Mouse (Mus musculus) right cerebral cortex, postnatal 10 days (tissue): ENCODE results near the gene Bnc2.
A peak's percentile ranks its signal among the peaks of the same experiment; 100 is the strongest.

ENCODE experiments used
- DNase-seq, 2 experiments: peaks; one replicate each; pipeline ENCODE4 v3.0.0; 2021; ENCODE audit warnings: low spot score in 2 of 2

Gene Bnc2

DNA sequence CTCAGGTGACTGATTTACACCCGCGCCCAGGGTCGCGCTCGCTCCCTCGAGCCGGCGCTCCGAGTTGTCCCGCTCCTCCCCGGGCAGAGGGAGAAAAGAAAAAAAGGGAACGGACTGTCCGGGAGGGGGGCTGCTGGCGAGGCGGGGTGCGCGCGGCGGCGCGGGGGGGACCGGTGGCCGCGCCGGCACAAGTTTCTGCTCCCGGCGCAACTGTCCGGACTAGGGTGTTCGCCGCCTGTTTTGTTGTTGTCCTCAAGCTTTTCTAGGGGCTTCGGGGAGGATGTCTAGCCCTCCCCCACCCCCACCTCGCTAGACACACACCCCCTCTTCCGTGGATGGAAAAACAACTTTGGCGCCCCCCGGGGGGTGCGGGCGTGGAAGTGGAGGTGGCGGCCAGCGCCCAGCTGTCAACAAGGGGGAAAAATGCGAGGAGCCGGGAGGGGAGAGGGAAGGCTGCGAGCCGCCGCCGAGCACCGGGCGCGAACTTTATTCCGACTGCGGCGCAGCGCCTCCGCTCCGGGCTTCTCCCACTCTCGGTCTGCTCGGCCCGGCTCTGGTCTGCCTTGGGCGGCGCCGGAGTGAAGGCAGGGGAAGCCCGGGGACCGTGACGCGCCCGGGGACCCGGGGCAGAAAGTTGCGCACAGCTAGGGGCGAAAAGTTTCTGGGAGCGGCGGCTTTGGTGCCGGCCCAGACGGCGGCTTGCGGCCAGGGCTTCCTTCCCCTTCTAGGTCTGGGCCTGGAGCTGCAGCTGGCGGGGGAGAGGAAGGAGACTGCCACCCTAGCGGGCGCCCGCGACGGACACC lies at the start of gene Bnc2:
TSS of gene Bnc2 (minus strand) at position 105 of the 803 bp plus-strand sequence.
- peak; percentile 24 to 37 for DNase-seq

DNA sequence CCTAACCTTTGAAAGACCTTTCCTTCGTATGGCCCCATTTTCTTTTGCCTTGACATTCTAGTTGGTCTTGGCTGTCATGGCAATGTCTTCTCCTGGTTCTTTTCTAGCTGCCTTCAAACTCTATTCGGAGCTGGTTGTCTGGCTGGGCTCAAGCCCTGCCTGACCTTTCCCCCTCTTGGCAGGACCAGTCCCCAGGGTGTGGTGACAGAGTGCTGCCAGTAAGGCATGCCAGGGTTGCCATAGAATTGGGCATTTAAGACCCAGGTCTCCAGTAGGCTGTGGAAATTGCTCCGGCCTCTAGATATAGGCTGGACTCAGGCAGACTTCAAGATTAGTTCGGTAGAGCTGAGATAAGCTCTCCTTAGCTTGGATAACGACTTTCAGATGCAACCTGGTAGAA lies 32.9 kb upstream of the Bnc2 start:
- DNase-seq: no peak

DNA sequence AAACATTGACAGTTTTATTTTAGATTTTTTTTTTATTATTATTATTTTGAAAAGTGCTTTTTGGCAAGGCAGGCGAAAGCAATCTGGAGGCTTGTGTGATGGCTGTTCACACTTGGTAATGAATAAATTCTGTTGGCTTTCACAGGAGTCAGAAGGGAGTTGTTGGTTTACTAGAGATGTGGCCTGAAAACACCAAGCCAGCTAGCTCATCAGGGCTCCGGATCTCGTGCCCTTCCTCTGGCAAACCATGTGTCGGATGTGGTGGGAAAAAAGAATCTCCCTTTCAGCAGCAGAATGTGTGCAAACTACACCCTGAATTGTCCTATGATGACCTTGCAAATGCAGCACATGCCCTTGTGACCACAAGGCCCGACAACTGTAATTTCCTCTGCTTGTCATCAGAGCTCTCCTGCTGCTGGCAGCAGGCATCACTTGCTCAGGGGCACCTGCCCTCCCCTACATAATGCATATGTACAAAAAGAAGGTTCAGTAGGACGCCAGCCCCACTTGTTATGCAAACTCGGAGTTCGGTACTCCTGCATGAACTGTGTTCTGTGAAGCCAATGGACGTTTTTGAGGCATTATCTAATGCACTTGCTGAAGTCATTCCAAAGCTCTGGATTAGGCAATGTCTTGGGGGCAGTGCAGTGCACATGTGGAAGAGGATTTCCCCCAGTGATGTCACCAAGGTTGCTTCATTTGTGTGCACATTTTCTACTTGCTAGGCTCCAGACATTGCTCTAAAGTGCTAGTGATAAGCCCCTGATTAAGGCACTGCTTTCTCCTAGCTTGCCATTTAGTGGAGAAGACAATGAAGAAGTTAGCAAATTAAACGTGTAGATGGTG lies 10.7 kb upstream of the Bnc2 start:
- no peak for DNase-seq

DNA sequence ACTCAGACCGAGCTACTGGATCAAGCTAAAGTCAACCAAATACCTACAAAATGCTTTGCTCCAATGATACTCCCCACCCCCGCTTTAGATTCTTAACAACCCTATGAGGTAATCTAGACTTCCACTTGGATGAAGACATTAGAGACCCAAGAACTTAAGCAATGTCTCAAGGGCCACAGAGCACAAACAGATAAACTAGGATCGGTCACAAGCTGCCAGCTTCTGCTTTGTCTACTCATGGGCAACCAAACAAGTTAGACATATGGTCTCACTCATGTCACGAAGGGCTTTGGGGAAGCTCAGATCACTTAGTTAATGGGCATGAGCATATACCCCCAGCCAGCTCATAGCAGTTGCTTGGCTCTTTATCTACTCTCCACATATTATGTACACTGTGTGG lies 9.9 kb upstream of the Bnc2 start:
- no peak for DNase-seq

DNA sequence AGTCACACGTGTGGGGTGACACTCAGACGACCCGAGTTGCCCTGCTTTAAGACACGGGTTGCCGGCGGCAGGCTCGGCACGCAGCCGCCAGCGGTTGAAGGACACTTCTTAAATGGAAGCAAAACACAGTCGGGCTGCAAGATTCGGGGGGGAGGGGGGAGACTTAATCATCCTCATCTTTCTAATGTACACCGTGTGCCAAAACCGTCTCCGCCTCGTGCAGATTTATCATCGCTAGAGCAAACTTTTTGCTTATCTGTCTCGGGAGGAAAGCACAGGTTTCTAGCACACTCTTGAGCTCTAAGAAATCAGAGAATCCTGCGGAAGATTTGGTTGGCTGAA lies 870 bp upstream of the Bnc2 start:
- no peak for DNase-seq

DNA sequence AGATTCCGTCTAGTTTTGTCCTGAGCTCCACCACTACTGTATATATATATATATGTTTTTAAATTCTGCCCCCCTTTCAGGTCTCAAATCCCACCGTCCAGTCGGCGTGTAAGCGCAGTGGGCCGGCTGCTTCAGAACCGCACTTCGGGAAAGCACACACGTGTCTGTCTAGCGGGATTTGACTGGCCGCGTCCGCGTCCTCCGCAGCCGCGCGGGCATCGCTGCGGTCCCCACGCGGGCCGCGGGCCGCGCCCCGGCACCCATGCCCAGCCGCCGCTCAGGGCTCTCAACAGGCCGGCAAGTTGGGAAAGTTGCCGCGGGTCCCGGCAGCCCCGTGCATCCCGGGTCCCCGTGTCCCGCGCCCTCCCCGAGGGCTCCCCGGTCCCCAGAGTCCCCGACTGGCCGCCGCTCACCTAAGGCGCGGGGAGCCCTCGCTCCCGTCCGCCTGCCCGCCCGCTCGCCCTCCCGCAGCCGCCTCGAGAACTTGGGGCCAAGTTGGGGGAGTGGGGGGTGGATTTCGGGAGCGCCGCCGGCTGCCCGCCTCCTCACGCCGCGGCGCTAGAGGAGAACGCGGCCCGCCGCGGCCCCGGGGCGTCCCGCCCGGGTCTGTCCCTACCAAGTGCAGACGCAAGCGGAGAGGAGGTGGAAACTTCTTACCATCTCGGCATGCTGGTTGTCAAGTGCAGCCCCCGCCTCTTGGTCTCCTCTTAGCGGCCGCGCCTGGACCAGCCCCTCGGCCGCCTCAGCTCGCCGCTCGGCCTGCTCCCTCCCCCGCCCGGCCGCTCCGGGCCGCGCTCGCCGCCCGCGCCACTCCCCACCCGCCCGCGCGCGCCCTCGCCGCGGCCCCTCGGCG lies 531 bp downstream of the Bnc2 start:
- peak; percentile 27 to 29 for DNase-seq

DNA sequence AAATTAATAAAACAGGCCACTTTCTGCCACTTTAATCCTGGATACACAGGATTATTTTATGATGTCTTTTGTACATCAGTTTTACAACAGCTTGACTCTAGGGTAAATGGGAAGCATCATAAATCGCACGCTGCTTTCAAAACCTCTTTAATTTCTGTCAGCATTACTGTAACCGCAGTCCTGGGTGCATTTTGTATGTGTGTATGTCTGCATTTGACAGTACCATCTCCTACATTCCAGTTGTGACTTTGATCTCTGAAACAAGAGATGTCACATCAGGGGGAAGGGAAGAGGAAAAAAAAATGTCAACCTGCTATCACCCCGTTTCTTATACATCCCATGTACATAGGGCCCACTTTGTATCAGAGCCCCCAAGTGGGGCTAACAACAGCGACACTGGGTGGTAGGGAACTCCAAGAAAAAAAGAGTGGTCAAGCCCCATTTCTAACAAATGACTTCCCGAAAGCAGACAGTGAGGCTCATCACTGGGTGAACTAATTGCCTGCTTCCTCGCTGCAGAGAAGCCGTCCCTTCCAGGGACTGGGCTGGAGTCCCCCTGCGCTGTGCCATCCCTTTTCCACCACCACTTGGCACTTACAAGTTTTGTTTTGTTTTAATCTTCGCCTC lies 1.3 kb downstream of the Bnc2 start:
- no peak for DNase-seq

DNA sequence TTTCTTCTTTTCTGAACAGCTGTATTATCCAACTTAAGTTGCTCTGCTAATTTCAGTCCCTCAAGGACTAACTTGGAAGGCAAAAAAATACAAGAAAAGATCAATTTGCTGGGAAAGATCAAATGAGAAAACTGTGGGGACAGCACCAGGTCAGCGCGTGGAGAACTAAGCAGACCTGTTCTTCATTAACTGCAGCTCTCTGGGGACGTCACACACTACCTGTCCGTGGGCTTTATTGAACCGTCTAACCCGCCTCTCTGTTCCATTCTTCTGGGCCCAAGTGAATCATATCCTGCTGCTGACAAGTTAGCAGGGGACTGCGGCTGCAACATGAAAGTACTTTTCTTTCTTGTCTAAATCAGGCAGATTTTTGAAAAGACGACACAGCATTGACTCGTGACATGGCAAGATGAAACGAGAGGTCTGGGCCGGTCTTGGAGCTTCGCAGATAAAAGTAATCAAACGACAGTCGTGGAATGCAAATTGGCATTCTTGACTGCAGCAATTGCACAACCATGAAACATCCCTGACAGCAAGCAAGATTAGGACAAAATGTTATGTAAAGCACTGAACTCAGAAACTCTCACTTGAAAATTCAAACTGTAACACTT lies 2.8 kb downstream of the Bnc2 start:
- no peak for DNase-seq

DNA sequence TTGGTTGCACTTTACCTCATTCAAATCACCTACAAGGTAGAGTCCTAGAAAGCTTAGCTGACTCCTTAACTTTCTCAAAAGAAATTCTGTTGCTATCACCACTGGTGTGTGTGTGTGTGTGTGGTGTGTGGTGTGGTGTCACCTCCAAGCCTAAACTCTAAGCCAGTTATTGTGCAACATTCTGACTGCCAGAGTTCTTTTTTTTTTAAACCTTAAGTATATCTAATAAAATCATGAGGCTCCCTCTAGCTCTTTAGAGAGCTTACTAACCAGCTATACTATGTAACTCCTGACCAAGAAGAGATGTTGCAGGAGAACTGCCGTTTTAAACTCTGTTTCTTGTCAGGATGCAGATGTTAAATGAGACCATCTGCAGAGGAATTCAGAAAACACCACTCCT lies 4.1 kb downstream of the Bnc2 start:
- no peak for DNase-seq

DNA sequence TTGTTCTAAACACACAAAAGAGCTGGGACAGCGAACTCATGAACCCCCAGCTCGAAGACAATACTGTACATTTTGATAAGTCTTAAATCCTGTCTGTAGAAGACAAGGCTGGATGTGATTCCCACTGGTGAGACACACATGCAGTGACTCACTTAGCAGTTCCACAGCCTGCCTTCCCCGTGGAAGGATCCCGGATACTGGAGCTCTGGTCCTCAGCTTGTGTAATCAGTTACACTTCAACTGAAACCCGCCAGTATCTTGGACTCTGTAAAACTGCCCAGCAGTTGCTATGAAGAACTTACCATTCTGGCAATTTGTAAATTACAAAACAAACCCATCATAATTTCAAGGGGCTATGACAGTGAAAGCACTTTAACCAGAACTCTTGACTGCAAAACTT lies 5.4 kb downstream of the Bnc2 start:
- no peak for DNase-seq

DNA sequence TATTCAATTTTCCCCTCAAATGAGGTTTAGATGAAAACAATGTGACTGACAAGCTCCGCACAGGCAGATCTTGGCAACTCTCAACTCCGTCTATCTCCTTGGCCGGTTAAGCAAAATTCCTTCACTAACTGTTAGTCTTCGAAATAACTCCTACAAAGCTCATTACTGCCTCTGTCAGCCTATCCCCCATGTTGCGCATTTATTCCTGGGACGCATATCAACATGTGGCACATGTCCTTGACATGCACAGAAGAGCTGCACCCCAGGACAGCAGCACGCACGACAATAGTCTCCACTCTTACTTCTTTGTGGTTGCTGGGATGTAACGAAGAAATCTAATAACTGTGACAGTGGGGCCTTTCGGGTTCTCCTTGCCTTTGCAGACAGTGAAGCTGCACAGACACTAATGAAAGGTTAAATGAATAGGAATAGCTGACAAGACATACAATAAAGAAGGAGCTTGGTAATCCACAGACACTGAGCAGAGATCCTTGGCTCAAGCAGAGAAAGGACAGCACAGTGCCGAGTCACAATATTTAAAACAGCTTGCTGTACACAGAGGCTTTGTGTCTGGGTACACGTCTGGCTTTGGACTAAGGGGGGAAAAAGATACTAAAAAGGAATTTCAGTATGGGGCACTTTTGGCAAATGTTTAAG lies 6.0 kb downstream of the Bnc2 start:
- no peak for DNase-seq

DNA sequence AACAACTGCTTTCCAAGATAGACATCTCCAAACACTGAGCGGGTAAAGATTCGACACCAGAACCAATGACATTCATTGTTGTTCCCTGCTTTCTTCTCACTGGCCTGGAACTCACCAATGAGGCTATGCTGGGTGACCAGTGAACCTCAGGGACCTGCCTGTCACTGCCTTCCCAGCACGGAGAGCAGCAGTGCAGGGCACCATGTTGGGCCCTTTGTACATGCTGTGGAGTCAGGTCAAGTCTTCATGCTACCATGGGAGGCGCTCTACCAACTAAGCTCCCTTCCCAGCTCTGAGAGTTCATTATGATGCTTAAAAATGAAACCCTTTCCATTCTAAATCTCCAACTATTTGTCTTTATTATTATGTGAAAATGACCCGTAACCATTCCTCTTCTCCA lies 6.8 kb downstream of the Bnc2 start:
- no peak for DNase-seq

DNA sequence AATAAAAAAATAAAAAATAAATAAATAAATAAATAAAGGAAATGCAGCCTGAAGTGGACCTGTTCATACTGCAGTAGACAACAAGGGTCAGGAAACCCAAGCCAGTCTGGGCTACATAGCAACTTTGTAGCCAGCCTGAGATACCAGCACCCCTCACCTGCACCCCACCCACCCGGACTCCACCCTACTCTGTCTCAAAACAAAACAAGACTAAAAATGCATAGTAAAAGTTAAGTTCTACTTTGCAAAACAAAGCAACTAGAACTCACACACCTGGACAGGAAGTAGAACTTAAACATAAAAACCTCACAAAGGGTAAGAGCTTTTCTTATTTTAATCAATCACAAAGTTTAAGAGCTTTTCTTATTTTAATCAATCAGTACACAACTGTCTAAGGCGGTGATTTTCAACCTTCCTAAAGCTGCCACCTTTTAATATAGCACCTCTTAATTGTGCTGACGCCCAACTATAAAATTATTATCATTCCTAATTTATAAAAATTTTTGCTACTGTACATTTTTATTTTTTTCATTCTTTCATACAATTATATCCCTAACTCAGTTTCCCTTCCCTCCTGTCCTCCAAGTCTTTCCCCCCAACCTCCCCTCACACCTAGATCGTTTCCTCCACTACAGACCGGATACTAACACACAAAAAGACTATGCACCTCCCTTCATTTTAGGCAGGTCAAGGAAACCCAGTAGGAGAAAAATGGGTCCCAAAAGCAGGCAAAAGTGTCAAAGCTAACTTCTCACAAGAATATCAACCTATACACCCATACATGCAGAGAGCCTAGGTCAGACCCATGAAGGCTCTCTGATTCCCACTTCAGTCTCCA lies 12.6 kb downstream of the Bnc2 start:
- no peak for DNase-seq

DNA sequence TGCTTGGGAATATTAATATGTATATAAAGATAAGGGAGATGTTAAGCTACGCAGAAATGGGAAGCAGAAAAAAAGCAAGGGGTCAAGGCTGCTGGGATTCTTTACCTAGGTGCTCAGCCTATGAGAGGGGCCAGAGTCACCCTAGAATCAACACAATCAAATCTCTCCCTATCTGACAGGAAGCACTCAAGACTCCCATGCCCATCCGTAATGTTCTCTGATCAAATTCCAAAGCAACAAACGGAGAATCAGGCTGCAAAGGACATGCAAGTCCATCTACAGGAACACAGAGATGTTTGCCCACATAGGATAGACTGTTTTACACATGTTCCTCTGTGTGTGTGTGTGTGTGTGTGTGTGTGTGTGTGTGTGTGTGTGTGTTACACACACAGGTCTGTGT lies 13.7 kb downstream of the Bnc2 start:
- no peak for DNase-seq

DNA sequence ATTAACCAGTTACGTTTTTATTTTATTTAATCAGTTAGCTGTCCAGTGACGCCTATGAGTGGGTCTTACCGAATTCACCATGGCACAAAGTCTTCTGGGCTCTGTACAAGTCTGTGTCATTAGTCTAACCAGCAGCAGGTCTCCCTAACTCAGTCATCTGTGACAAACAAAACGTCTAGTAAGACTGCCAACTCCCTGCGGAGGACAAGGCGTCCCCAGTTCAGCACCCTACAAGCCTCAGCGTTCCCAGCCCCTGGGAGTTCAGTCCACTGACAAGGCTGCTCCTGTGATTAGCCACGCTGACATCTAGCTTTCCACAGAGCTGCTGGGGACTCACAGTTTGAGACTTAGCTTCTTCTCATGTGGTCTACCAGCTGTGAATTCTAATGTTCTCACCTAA lies 23.3 kb downstream of the Bnc2 start:
- no peak for DNase-seq

DNA sequence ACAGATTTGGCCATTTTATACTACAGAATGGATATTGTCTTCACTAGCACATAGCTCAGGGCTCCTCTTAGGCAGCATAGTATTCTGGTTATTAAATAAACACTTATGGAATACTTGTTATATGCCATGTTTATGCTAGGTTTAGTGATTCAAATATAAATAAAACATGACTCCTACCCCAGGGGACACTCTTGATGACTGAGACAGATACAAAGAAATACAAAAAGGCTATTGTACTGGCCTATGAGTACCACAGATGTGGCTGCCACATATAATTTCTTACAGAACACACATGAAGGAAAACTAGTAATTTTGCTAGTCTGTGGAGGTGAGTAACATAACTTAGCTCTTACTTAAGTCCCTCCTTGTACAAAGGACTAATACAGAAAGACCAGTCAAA lies 28.5 kb downstream of the Bnc2 start:
- DNase-seq: no peak

DNA sequence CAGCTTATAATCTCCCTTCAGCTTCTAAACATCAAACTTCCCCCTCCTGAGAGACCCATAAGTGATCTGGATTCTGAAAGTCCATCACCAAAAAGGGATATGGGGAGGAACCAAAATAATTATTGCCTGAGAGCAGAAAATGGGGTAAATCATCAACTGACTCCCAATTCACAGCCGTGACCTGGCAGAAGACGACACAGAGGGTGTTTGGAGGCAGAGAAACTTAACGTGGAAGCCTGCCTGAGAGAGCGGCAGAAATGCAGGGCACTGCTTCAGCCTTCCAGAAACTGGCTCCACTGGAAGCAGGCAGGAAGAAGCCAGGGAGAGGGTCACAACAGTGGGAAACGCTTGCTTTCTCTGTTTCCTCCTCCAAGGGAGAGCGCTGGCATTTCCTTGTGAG lies 35.9 kb downstream of the Bnc2 start:
- DNase-seq: no peak

DNA sequence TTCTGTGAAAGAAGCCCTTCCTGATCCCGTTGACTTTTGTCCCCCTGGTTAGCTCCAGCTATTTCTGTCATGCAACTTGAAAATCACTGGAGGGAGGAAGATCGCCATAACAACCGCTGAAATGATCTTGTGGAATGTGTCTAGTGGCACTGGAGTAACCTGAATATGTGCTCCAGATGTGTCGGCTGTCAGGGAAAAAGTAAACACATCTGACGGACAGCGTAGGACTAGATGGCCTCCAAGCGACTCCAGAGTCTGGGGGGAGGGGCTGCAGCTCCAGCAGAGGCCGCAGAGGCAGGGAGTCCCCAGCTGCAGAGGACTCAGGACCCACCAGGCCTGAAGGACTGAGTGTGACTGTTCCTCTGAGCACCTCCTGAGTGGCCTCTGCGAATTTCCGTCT lies 37.4 kb downstream of the Bnc2 start:
- DNase-seq: peak in 1 of 2 experiments; percentile 20

DNA sequence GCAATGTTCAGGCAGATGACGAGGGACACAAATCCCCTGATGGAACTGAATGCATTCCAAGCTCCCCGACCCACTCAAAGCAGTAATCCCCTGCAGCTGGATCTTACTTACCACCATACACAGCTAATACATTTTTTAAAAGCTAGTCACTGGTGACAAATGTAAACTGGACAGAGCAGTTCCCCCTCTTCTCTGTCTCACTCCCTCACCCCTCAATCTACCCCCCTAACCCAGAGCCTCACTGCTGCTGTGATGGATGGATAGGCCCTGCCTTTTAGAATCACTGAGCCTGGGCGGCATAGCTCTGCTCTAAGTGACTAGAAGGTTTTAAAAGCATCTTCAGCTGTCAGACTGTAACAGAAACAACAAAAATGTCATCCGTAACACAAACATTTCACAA lies 40.3 kb downstream of the Bnc2 start:
- DNase-seq: no peak

DNA sequence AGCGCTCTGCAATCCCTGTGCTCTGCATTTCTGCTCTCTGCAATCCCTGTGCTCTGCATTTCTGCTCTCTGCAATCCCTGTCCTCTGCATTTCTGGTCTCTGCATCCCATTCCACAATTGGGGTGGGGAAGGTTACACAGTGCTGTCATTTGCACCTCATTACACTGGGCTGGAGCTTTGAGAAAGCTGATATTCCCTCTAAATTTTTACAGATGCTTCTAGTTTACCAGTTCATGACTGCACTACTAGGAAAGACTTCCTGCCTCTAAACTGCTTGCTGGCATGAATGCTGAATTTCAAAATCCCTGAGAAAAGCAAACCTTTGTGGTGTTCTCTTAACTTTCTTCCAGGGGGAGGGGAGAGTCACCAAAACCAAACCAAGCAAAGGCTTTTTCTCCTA lies 41.1 kb downstream of the Bnc2 start:
- no peak for DNase-seq
